Mouse (Mus musculus) brain, embryonic 14.5 days (tissue): ENCODE results near the gene Hist1h3f. TPM values are rescaled to one million over a fixed set of nuclear protein-coding genes. Genes with fewer than 3 reads are reported as not detected.

ENCODE experiments used
- DNase-seq: peaks from one replicate; pipeline ENCODE4 v3.0.0-alpha.2; 2011; ENCODE audit warnings: low read depth
- CTCF ChIP-seq: fragments of 200-500 bp; IDR thresholded peaks from 2 replicates; pipeline ENCODE4 v1.5.1; 2012; ENCODE audit warnings: inconsistent platforms, mild to moderate bottlenecking, moderate library complexity, borderline replicate concordance; ENCODE audit not compliant: insufficient read depth, insufficient read length; ENCODE audit errors: extremely low read depth
- POLR2A ChIP-seq: fragments of 200-500 bp; IDR thresholded peaks from 2 replicates; pipeline ENCODE4 v1.6.1; 2012; ENCODE audit warnings: mild to moderate bottlenecking, inconsistent platforms, borderline replicate concordance; ENCODE audit not compliant: poor library complexity, insufficient read depth, insufficient read length, severe bottlenecking; ENCODE audit errors: extremely low read depth
- polyA plus RNA-seq: library from polyadenylated mRNA; depleted of rRNA; stranded (reverse); fragments of >200 nt; gene quantifications from 2 replicates; pipeline ENCODE4 v1.2.3, GENCODE M21; 2012

The Hist1h3f gene
- polyA plus RNA-seq, 1 experiment = 4.5 TPM

- DNase-seq = no peak
- TF ChIP-seq POLR2A = no peak
- no peak for TF ChIP-seq CTCF
Measured at GRCm38 (mm10) chr13:23505662-23506345, 38.0 kb upstream of the Hist1h3f start.

- TF ChIP-seq CTCF (no peak), POLR2A (no peak)
- DNase-seq = no peak
Measured at GRCm38 (mm10) chr13:23506351-23506750, 37.5 kb upstream of the Hist1h3f start.

GRCm38 (mm10) chr13:23506819-23507515 lies 36.9 kb upstream of the Hist1h3f start:
- DNase-seq = no peak
- TF ChIP-seq CTCF = no peak
- no peak for TF ChIP-seq POLR2A

- no peak for DNase-seq
- TF ChIP-seq CTCF (no peak), POLR2A (no peak)
Measured at GRCm38 (mm10) chr13:23510127-23510526, 33.7 kb upstream of the Hist1h3f start.

GRCm38 (mm10) chr13:23513517-23513916 lies 30.3 kb upstream of the Hist1h3f start:
- no peak for DNase-seq
- no peak for TF ChIP-seq CTCF
- no peak for TF ChIP-seq POLR2A

- TF ChIP-seq POLR2A (no peak), CTCF (no peak)
- DNase-seq = no peak
Measured at GRCm38 (mm10) chr13:23515281-23515680, 28.6 kb upstream of the Hist1h3f start.

- no peak for DNase-seq
- TF ChIP-seq CTCF = no peak
- TF ChIP-seq POLR2A = no peak
Measured at GRCm38 (mm10) chr13:23515826-23516620, 27.8 kb upstream of the Hist1h3f start.

- DNase-seq = peak; percentile 89
Measured at GRCm38 (mm10) chr13:23516822-23517602, 26.8 kb upstream of the Hist1h3f start.

GRCm38 (mm10) chr13:23517603-23518294 lies 26.1 kb upstream of the Hist1h3f start:
- DNase-seq = peak; percentile 92
- no peak for TF ChIP-seq CTCF
- no peak for TF ChIP-seq POLR2A

More at GRCm38 (mm10) chr13:23516822-23517602, 26.8 kb upstream of the Hist1h3f start:
- TF ChIP-seq CTCF = no peak
- no peak for TF ChIP-seq POLR2A

GRCm38 (mm10) chr13:23518295-23518603 lies 25.6 kb upstream of the Hist1h3f start:
- TF ChIP-seq CTCF = no peak
- TF ChIP-seq POLR2A = no peak
- no peak for DNase-seq

GRCm38 (mm10) chr13:23518885-23519284 lies 25.0 kb upstream of the Hist1h3f start:
- no peak for TF ChIP-seq POLR2A
- no peak for TF ChIP-seq CTCF
- peak; percentile 83 for DNase-seq
